Mouse (Mus musculus): ENCODE results near the gene Emp1.

The Emp1 gene

GRCm38 (mm10) chr6:135364041-135364745 lies 1.8 kb downstream of the Emp1 start:
- no peak for DNase-seq

- DNase-seq = no peak
These were observed 2.6 kb downstream of the Emp1 start for GRCm38 (mm10) chr6:135364891-135365301.

GRCm38 (mm10) chr6:135365614-135366013 lies 3.3 kb downstream of the Emp1 start:
- no peak for DNase-seq

- no peak for DNase-seq
These were observed 5.9 kb downstream of the Emp1 start for GRCm38 (mm10) chr6:135368230-135368629.

GRCm38 (mm10) chr6:135369551-135369968 lies 7.2 kb downstream of the Emp1 start:
- DNase-seq = peak; percentile 16

- DNase-seq = no peak
These were observed 8.6 kb downstream of the Emp1 start for GRCm38 (mm10) chr6:135370954-135371353.

- DNase-seq = no peak
These were observed 11.0 kb downstream of the Emp1 start for GRCm38 (mm10) chr6:135373357-135373756.

- no peak for DNase-seq
These were observed 13.5 kb downstream of the Emp1 start for GRCm38 (mm10) chr6:135375818-135376217.

- DNase-seq = no peak
These were observed 13.9 kb downstream of the Emp1 start for GRCm38 (mm10) chr6:135376248-135376647.

- DNase-seq = peak; percentile 77
These were observed 15.4 kb downstream of the Emp1 start for GRCm38 (mm10) chr6:135377583-135378319.

GRCm38 (mm10) chr6:135383919-135384318 lies 21.6 kb downstream of the Emp1 start:
- no peak for DNase-seq

GRCm38 (mm10) chr6:135385738-135386459 lies 23.6 kb downstream of the Emp1 start:
- DNase-seq = no peak

- no peak for DNase-seq
These were observed 25.3 kb downstream of the Emp1 start for GRCm38 (mm10) chr6:135387653-135388052.

GRCm38 (mm10) chr6:135388711-135389110 lies 26.4 kb downstream of the Emp1 start:
- no peak for DNase-seq

- DNase-seq = no peak
These were observed 28.1 kb downstream of the Emp1 start for GRCm38 (mm10) chr6:135390398-135390797.

- DNase-seq = no peak
These were observed 33.0 kb downstream of the Emp1 start for GRCm38 (mm10) chr6:135395375-135395774.

- no peak for DNase-seq
These were observed 34.7 kb downstream of the Emp1 start for GRCm38 (mm10) chr6:135397089-135397488.

GRCm38 (mm10) chr6:135397788-135398187 lies 35.4 kb downstream of the Emp1 start:
- no peak for DNase-seq

GRCm38 (mm10) chr6:135398801-135399200 lies 36.5 kb downstream of the Emp1 start:
- no peak for DNase-seq

GRCm38 (mm10) chr6:135400306-135400705 lies 38.0 kb downstream of the Emp1 start:
- DNase-seq = peak; percentile 71

GRCm38 (mm10) chr6:135405093-135405492 lies 42.7 kb downstream of the Emp1 start:
- no peak for DNase-seq

GRCm38 (mm10) chr6:135407323-135407722 lies 45.0 kb downstream of the Emp1 start:
- no peak for DNase-seq

- peak; percentile 15 for DNase-seq
These were observed 49.5 kb downstream of the Emp1 start for GRCm38 (mm10) chr6:135411712-135412319.

Measured in retina, postnatal 1 day (tissue).